Mouse (Mus musculus) liver, embryonic 14.5 days (tissue): ENCODE measurements at regions not wholly inside any gene's neighbourhood (a gene's known extent, or its start where the extent isn't known, plus 50 kb on each side); places are given as distances from the start of the nearest gene placed in this dataset.
"Not testable (repeated sequence)": the region's sequence is repeated elsewhere in the genome, so short reads cannot be mapped to it uniquely, and the experiment has no call there.

Source experiments
- CTCF ChIP-seq: IDR thresholded peaks from 2 replicates; pipeline ENCODE4 v1.5.1; 2016; ENCODE audit warnings: antibody characterized with exemption, low read depth, control low read depth
- EP300 ChIP-seq: IDR thresholded peaks from 2 replicates; pipeline ENCODE4 v1.6.1; 2016; ENCODE audit warnings: antibody characterized with exemption, low read depth

GRCm38 (mm10) chr2:179176835-179177530, 265.2 kb upstream of the Cdh4 start:
- not testable (repeated sequence) for TF ChIP-seq CTCF, EP300
